Mouse (Mus musculus) right cerebral cortex, postnatal 36 days (tissue): ENCODE data around the gene Hpcal4.

Experiments used
- DNase-seq, 2 experiments: peaks; one replicate each; pipeline ENCODE4 v3.0.0; 2022; ENCODE audit warnings: low spot score in 2 of 2, mixed read lengths in 1 of 2

The Hpcal4 gene

GRCm38 (mm10) chr4:123237386-123238266 is 54.6 kb downstream of the Hpcal4 start:
- DNase-seq, result no peak

- no peak for DNase-seq
These were observed 56.6 kb downstream of the Hpcal4 start for GRCm38 (mm10) chr4:123239361-123240203.
